Mouse (Mus musculus): ENCODE measurements at regions not wholly inside any gene's neighbourhood (a gene's known extent, or its start where the extent isn't known, plus 50 kb on each side); places are given as distances from the start of the nearest gene placed in this dataset.

DNA sequence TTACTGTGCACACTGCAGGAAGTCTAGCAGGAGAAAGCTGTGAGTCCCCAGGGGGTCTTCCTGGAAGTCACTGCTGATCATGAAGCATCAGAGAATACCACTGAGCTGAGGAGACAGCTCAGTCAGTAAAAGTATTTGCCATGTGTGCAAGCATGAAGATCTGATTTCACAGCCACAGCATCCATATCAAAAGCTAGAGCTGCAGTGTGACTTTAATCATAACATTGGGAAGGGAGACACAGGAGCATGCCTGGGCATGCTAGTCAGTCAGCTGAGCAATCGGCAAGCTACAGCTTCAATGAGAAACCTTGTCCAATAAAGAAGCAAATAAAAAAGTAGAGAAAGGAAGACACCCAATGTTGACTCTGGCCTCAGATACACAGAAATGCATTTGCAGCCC, 168.9 kb downstream of the Cst10 start:
- no peak overlapping the region for H3K9ac ChIP-seq (ENCODE audit: low read length)
- no peak overlapping the region for H3K27ac ChIP-seq (ENCODE audit: low read length)
- H3K4me3 ChIP-seq (replicated peaks; ENCODE audit: low read length), result no peak overlapping the region
- no peaks in the 10 kb centered on the region for H3K36me3 ChIP-seq (ENCODE audit: control insufficient read depth, insufficient read depth, low read length)
- no peak overlapping the region for H3K4me2 ChIP-seq (ENCODE audit: low read depth, low read length)
- H3K9me3 ChIP-seq (replicated peaks; ENCODE audit: control insufficient read depth, low read length), result no peaks in the 10 kb centered on the region
- WGBS, result 65% methylated on average over 1 of the region's 1 CpGs
- no peak for ATAC-seq (ENCODE audit: insufficient read depth, low FRiP score)
- no peaks in the 10 kb centered on the region for H3K27me3 ChIP-seq (ENCODE audit: control insufficient read depth, insufficient read depth, low read length)
- H3K4me1 ChIP-seq (ENCODE audit: control insufficient read depth, insufficient read depth, low read length), result no peaks in the 10 kb centered on the region

DNA sequence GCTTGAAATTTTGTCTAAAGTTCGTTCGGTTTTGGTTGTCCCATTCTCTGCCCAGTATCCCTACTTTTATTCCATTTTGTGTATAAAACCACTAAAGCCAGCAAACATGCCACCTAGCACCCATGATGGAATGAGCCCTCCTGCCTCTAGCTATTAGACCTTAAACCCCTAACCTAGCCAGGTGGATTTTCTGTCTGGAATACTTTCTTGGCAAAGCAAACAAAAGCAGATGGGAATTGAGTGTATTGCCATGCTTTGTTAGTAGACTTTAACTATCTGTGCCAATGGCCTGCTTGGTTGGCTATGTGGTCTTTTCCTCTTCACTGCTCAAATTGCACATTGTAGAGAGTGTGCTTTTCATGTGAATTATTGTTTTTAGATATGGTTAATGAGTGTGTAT, 197.7 kb downstream of the Cst10 start:
- ATAC-seq (ENCODE audit: insufficient read depth, low FRiP score), result no peak
- no peaks in the 10 kb centered on the region for H3K4me1 ChIP-seq (ENCODE audit: control insufficient read depth, insufficient read depth, low read length)
- no peak overlapping the region for H3K27ac ChIP-seq (ENCODE audit: low read length)
- no peaks in the 10 kb centered on the region for H3K9me3 ChIP-seq (replicated peaks; ENCODE audit: control insufficient read depth, low read length)
- 70% methylated on average over 2 of the region's 2 CpGs for WGBS
- no peak overlapping the region for H3K9ac ChIP-seq (ENCODE audit: low read length)
- H3K36me3 ChIP-seq (ENCODE audit: control insufficient read depth, insufficient read depth, low read length), result no peaks in the 10 kb centered on the region
- no peaks in the 10 kb centered on the region for H3K27me3 ChIP-seq (ENCODE audit: control insufficient read depth, insufficient read depth, low read length)
- H3K4me3 ChIP-seq (replicated peaks; ENCODE audit: low read length), result no peak overlapping the region
- no peak overlapping the region for H3K4me2 ChIP-seq (ENCODE audit: low read depth, low read length)

GRCm38 (mm10) chr2:149613381-149613780, 208.5 kb downstream of the Cst10 start:
- no peak for ATAC-seq (ENCODE audit: insufficient read depth, low FRiP score)
- no peak overlapping the region for H3K4me2 ChIP-seq (ENCODE audit: low read depth, low read length)
- 80% methylated on average over 3 of the region's 3 CpGs for WGBS

GRCm38 (mm10) chr2:149614078-149614939, 209.5 kb downstream of the Cst10 start:
- ATAC-seq (ENCODE audit: insufficient read depth, low FRiP score), result no peak
- Histone ChIP-seq H3K4me1 (ENCODE audit: control insufficient read depth, insufficient read depth, low read length) (no peaks in the 10 kb centered on the region), H3K9me3 (replicated peaks; ENCODE audit: control insufficient read depth, low read length) (no peaks in the 10 kb centered on the region), H3K27me3 (ENCODE audit: control insufficient read depth, insufficient read depth, low read length) (no peaks in the 10 kb centered on the region), H3K4me2 (ENCODE audit: low read depth, low read length) (no peak overlapping the region), H3K27ac (ENCODE audit: low read length) (no peak overlapping the region), H3K9ac (ENCODE audit: low read length) (no peak overlapping the region), H3K36me3 (ENCODE audit: control insufficient read depth, insufficient read depth, low read length) (no peaks in the 10 kb centered on the region), H3K4me3 (replicated peaks; ENCODE audit: low read length) (no peak overlapping the region)
- 69% methylated on average over 2 of the region's 2 CpGs for WGBS

More at GRCm38 (mm10) chr2:149613381-149613780, 208.5 kb downstream of the Cst10 start:
- Histone ChIP-seq H3K4me3 (replicated peaks; ENCODE audit: low read length) (no peak overlapping the region), H3K27me3 (ENCODE audit: control insufficient read depth, insufficient read depth, low read length) (no peaks in the 10 kb centered on the region), H3K4me1 (ENCODE audit: control insufficient read depth, insufficient read depth, low read length) (no peaks in the 10 kb centered on the region), H3K36me3 (ENCODE audit: control insufficient read depth, insufficient read depth, low read length) (no peaks in the 10 kb centered on the region), H3K27ac (ENCODE audit: low read length) (no peak overlapping the region), H3K9me3 (replicated peaks; ENCODE audit: control insufficient read depth, low read length) (no peaks in the 10 kb centered on the region), H3K9ac (ENCODE audit: low read length) (no peak overlapping the region)

- Histone ChIP-seq H3K9ac (ENCODE audit: low read length) (no peak overlapping the region), H3K4me1 (ENCODE audit: control insufficient read depth, insufficient read depth, low read length) (no peaks in the 10 kb centered on the region), H3K9me3 (replicated peaks; ENCODE audit: control insufficient read depth, low read length) (no peaks in the 10 kb centered on the region), H3K27ac (ENCODE audit: low read length) (no peak overlapping the region), H3K4me3 (replicated peaks; ENCODE audit: low read length) (no peak overlapping the region), H3K36me3 (ENCODE audit: control insufficient read depth, insufficient read depth, low read length) (no peaks in the 10 kb centered on the region), H3K27me3 (ENCODE audit: control insufficient read depth, insufficient read depth, low read length) (no peaks in the 10 kb centered on the region), H3K4me2 (ENCODE audit: low read depth, low read length) (no peak overlapping the region)
- WGBS, result 45% methylated on average over 1 of the region's 1 CpGs
- ATAC-seq (ENCODE audit: insufficient read depth, low FRiP score), result no peak
Measured at GRCm38 (mm10) chr2:149625626-149626025, 203.4 kb upstream of the Syndig1 start.

- Histone ChIP-seq H3K9ac (ENCODE audit: low read length) (no peak overlapping the region), H3K36me3 (ENCODE audit: control insufficient read depth, insufficient read depth, low read length) (no peaks in the 10 kb centered on the region), H3K4me2 (ENCODE audit: low read depth, low read length) (no peak overlapping the region), H3K4me3 (replicated peaks; ENCODE audit: low read length) (no peak overlapping the region), H3K4me1 (ENCODE audit: control insufficient read depth, insufficient read depth, low read length) (no peaks in the 10 kb centered on the region), H3K27me3 (ENCODE audit: control insufficient read depth, insufficient read depth, low read length) (no peaks in the 10 kb centered on the region), H3K27ac (ENCODE audit: low read length) (no peak overlapping the region), H3K9me3 (replicated peaks; ENCODE audit: control insufficient read depth, low read length) (no peaks in the 10 kb centered on the region)
- WGBS, result 73% methylated on average over 3 of the region's 3 CpGs
- ATAC-seq (ENCODE audit: insufficient read depth, low FRiP score), result no peak
Measured at GRCm38 (mm10) chr2:149641207-149641606, 187.8 kb upstream of the Syndig1 start.

- 53% methylated on average over 2 of the region's 2 CpGs for WGBS
- Histone ChIP-seq H3K4me3 (replicated peaks; ENCODE audit: low read length) (no peak overlapping the region), H3K4me2 (ENCODE audit: low read depth, low read length) (no peak overlapping the region), H3K27me3 (ENCODE audit: control insufficient read depth, insufficient read depth, low read length) (no peaks in the 10 kb centered on the region), H3K9ac (ENCODE audit: low read length) (no peak overlapping the region), H3K4me1 (ENCODE audit: control insufficient read depth, insufficient read depth, low read length) (no peaks in the 10 kb centered on the region), H3K9me3 (replicated peaks; ENCODE audit: control insufficient read depth, low read length) (no peaks in the 10 kb centered on the region), H3K27ac (ENCODE audit: low read length) (no peak overlapping the region), H3K36me3 (ENCODE audit: control insufficient read depth, insufficient read depth, low read length) (no peaks in the 10 kb centered on the region)
- ATAC-seq (ENCODE audit: insufficient read depth, low FRiP score), result no peak
Measured at GRCm38 (mm10) chr2:149651829-149652228, 177.2 kb upstream of the Syndig1 start.

GRCm38 (mm10) chr2:149661086-149661485, 167.9 kb upstream of the Syndig1 start:
- Histone ChIP-seq H3K9ac (ENCODE audit: low read length) (no peak overlapping the region), H3K27me3 (ENCODE audit: control insufficient read depth, insufficient read depth, low read length) (no peaks in the 10 kb centered on the region), H3K27ac (ENCODE audit: low read length) (no peak overlapping the region), H3K4me2 (ENCODE audit: low read depth, low read length) (no peak overlapping the region), H3K4me1 (ENCODE audit: control insufficient read depth, insufficient read depth, low read length) (no peaks in the 10 kb centered on the region), H3K9me3 (replicated peaks; ENCODE audit: control insufficient read depth, low read length) (no peaks in the 10 kb centered on the region), H3K4me3 (replicated peaks; ENCODE audit: low read length) (no peak overlapping the region), H3K36me3 (ENCODE audit: control insufficient read depth, insufficient read depth, low read length) (no peaks in the 10 kb centered on the region)
- WGBS, result 66% methylated on average over 5 of the region's 5 CpGs
- ATAC-seq (ENCODE audit: insufficient read depth, low FRiP score), result no peak

DNA sequence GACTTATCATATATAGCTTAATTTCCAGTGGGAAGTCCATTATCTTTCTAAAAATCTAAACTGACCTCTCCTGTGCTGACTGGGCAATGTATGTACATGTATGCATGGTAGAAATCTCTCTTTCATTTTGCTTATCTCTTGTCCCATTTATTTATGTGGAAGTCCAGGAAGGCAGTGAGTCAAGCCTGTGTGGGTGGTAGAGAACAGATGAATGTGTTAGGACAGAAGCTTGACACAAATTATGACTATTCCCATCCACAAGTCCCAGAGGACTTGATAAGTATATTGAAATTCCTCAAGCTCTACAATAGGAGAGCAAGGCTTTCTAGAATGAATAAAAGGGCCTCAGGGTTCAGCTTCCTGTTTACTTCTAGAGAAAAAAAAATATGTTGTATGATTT, 164.6 kb upstream of the Syndig1 start:
- Histone ChIP-seq H3K9me3 (replicated peaks; ENCODE audit: control insufficient read depth, low read length) (no peaks in the 10 kb centered on the region), H3K36me3 (ENCODE audit: control insufficient read depth, insufficient read depth, low read length) (no peaks in the 10 kb centered on the region), H3K4me2 (ENCODE audit: low read depth, low read length) (no peak overlapping the region), H3K4me1 (ENCODE audit: control insufficient read depth, insufficient read depth, low read length) (no peaks in the 10 kb centered on the region), H3K27ac (ENCODE audit: low read length) (no peak overlapping the region), H3K9ac (ENCODE audit: low read length) (no peak overlapping the region), H3K4me3 (replicated peaks; ENCODE audit: low read length) (no peak overlapping the region), H3K27me3 (ENCODE audit: control insufficient read depth, insufficient read depth, low read length) (no peaks in the 10 kb centered on the region)
- no peak for ATAC-seq (ENCODE audit: insufficient read depth, low FRiP score)

Data from stomach, embryonic 16.5 days (tissue).